Mouse (Mus musculus) ES-Bruce4 (cell line): ENCODE data around the gene Nek9. TPM values are rescaled to one million over a fixed set of nuclear protein-coding genes. Genes with fewer than 3 reads are reported as not detected.

Experiments
- H3K27ac ChIP-seq: 2 replicates; pipeline ENCODE4 v1.5.1; 2012; ENCODE audit warnings: low read length, inconsistent platforms; ENCODE audit not compliant: insufficient read depth
- H3K27me3 ChIP-seq: 2 replicates; pipeline ENCODE4 v1.6.1; 2012; ENCODE audit warnings: mild to moderate bottlenecking, low read length, inconsistent platforms; ENCODE audit not compliant: control insufficient read depth, poor library complexity, insufficient read depth, severe bottlenecking
- H3K36me3 ChIP-seq: 2 replicates; pipeline ENCODE4 v1.6.1; 2012; ENCODE audit warnings: inconsistent platforms, mild to moderate bottlenecking, low read length, moderate library complexity; ENCODE audit not compliant: control insufficient read depth, poor library complexity, insufficient read depth, severe bottlenecking
- H3K4me1 ChIP-seq: one replicate; pipeline ENCODE4 v1.8.1; 2011; ENCODE audit warnings: low read length; ENCODE audit not compliant: control insufficient read depth, insufficient read depth
- H3K4me3 ChIP-seq: 2 replicates; pipeline ENCODE4 v1.5.1; 2011; ENCODE audit warnings: low read depth, mild to moderate bottlenecking, low read length
- H3K9ac ChIP-seq: 2 replicates; pipeline ENCODE4 v1.6.1; 2012; ENCODE audit warnings: low read depth, mild to moderate bottlenecking, inconsistent platforms; ENCODE audit not compliant: poor library complexity, severe bottlenecking
- H3K9me3 ChIP-seq: replicated peaks from 2 replicates; pipeline ENCODE4 v1.6.1; 2012; ENCODE audit warnings: mild to moderate bottlenecking, low read length, inconsistent platforms; ENCODE audit not compliant: control insufficient read depth, poor library complexity, insufficient read depth, severe bottlenecking
- CTCF ChIP-seq: IDR thresholded peaks from one replicate; pipeline ENCODE4 v1.8.1; 2011; ENCODE audit warnings: low read depth, low read length
- EP300 ChIP-seq: IDR thresholded peaks from 2 replicates; pipeline ENCODE4 v1.6.1; 2011; ENCODE audit warnings: low read depth, low read length; ENCODE audit not compliant: insufficient read depth
- POLR2A ChIP-seq: IDR thresholded peaks from one replicate; pipeline ENCODE4 v1.8.1; 2011; ENCODE audit warnings: low read length; ENCODE audit not compliant: insufficient read depth
- polyA plus RNA-seq: library from polyadenylated mRNA; stranded (reverse); fragments of >200 nt; gene quantifications from 2 replicates; pipeline ENCODE4 v1.2.4, GENCODE M21; 2011; ENCODE audit warnings: low read depth; ENCODE audit not compliant: missing spikeins, insufficient read depth, insufficient read length

Nek9 gene
- polyA plus RNA-seq, 1 experiment: 43.2 TPM

DNA sequence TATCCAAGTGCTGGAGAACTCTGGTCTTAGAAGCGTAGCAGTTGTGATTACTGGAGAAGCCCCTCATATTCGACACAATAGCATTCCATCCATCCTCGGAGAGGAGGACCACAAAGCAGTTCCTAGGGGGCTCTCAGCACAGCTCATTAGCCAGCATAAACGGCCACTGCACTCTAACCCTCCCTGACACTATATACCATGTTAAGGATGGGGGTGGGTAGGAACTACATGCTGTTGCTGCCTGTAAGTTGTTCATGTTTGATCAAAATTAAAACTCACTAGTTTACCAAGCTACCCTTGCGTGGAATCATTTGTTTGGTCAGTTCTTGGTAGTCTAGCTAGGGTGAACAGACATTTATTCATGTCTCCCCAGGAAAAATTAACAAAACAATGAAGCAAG lies 62.9 kb downstream of the Nek9 start:
- Histone ChIP-seq H3K27ac (no peak overlapping the region), H3K9me3 (no peaks in the 10 kb centered on the region), H3K4me1 (peaks cover 3% of the 10 kb centered on the region), H3K4me3 (no peak overlapping the region), H3K36me3 (peaks cover 4% of the 10 kb centered on the region), H3K27me3 (no peaks in the 10 kb centered on the region), H3K9ac (no peak overlapping the region)
- TF ChIP-seq POLR2A (no peak), CTCF (no peak), EP300 (no peak)

DNA sequence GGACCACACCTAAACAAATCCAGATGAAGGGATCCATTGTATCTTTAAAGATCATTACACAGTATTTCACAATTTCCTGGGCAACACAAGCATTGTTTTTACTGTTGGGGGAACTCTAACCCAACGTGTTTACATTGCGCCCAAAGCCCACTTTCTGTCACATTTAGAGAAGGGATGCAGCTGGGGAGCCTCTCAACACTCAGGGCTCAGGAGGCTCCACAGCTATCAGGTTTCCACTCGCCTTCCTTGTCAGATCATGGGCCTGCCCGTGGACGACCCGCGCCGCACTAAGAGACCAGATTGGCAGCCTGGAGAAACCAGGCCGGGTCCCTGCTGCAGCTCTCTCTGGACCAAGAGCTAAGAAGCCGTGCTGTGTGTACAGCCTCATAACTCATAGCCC lies 65.7 kb downstream of the Nek9 start:
- Histone ChIP-seq H3K27ac (peak overlapping the region; percentile 90), H3K9ac (peak overlapping the region; percentile 48), H3K27me3 (no peaks in the 10 kb centered on the region), H3K9me3 (no peaks in the 10 kb centered on the region), H3K4me1 (peaks cover 3% of the 10 kb centered on the region), H3K4me3 (no peak overlapping the region), H3K36me3 (peaks cover 4% of the 10 kb centered on the region)
- no peak for TF ChIP-seq POLR2A
- no peak for TF ChIP-seq EP300
- TF ChIP-seq CTCF: no peak

DNA sequence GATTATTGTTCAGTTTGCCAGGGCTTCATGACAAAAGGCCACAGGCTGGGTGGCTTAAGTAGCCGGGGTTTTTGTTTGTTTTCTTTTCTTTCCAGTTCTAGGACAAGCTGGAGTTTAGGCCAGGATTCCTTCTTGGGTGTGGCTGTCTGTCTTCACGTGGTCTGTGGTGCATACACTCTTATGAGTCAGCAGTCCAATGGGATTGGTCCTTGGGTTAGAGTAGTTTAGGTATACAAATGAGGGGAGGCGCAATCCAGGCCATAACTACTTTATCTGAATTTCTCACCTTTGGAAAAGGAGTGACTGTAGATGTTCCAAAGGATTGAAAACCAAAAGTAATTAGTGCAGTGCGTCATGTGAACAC lies 67.3 kb downstream of the Nek9 start:
- Histone ChIP-seq H3K9ac (peak overlapping the region; percentile 78), H3K4me1 (peaks cover 3% of the 10 kb centered on the region), H3K9me3 (0 out of 2 replicates have a peak, but pooled peaks cover 3% of the 10 kb centered on the region), H3K27me3 (no peaks in the 10 kb centered on the region), H3K4me3 (no peak overlapping the region), H3K36me3 (no peaks in the 10 kb centered on the region; the same call in none of the 2 replicates), H3K27ac (peak overlapping the region; percentile 99)
- TF ChIP-seq CTCF (no peak), POLR2A (no peak), EP300 (no peak)

DNA sequence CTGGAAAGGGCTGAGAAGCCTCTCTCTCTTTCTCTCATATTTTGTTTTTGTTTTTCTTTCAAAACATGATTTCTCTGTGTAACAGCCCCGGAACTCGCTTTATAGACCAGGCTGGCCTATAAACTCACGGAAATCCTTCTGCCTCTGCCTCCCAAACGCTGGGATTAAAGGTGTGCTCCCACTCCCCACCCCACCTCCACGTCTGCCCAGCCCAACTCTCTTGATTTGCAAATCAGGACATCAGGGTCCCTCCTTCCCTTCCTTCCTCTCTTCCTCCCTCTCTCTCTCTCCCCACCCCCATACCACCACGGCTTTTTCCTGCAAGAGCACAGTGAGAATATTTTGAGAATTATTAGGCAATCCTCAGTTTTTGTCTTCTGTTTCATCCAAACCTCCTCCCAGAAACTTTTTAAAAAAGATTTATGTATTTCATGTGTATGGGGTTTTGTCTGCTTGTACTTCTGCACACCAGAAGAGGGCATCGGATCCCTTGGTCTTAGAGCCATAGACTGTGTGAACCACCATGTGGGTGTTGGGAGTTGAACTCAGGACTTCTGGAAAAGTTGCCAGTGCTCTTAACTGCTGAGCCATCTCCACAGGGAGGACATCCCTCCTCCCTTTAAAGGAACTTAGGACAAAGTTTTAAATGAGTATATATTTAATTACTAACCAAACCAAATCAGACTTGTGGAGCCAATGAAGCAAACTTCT lies 67.9 kb downstream of the Nek9 start:
- Histone ChIP-seq H3K4me3 (no peak overlapping the region; the same call in 1 of the 2 replicates), H3K4me1 (peaks cover 3% of the 10 kb centered on the region), H3K27ac (peak overlapping the region; percentile 99), H3K9ac (peak overlapping the region; percentile 78), H3K27me3 (no peaks in the 10 kb centered on the region), H3K9me3 (0 out of 2 replicates have a peak, but pooled peaks cover 3% of the 10 kb centered on the region), H3K36me3 (no peaks in the 10 kb centered on the region; the same call in none of the 2 replicates)
- TF ChIP-seq CTCF (no peak), POLR2A (peak; percentile 26), EP300 (peak; percentile 65; the same call in 1 of the 2 replicates)

DNA sequence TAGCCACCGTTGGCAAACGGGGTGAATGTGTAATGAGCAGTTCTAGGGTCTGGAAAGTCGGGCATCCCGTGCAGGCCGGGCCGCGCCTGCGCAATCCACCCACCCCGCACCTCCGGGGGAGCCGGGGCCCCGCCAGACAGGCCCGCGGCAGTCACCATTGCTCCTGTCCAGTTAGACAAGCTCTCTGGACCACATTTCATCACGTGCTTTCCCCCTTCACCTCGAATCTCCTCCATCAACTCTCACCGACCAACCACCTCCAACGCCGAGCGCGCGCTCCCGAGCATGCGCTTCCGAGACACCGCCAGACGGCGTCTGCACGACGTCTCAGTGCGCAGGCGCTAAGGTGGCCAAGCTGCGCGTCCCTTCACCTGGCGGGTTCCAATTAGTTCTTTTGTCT lies 68.8 kb downstream of the Nek9 start, which contains the start of gene Mlh3:
Gene Mlh3, minus strand, starts transcription at position 281 of the 400 bp plus-strand sequence.
- peak within 1 kb of the TSS; percentile 59 for H3K4me3 ChIP-seq
- peak within 1 kb of the TSS; percentile 78 for H3K9ac ChIP-seq
- H3K27me3 ChIP-seq: no peaks in the 10 kb centered on the region
- H3K36me3 ChIP-seq: no peaks in the 10 kb centered on the region; the same call in none of the 2 replicates
- 0 out of 2 replicates have a peak, but pooled peaks cover 3% of the 10 kb centered on the region for H3K9me3 ChIP-seq
- TF ChIP-seq CTCF: no peak
- TF ChIP-seq POLR2A: peak; percentile 62
- peak; percentile 54; the same call in 1 of the 2 replicates for TF ChIP-seq EP300
- H3K27ac ChIP-seq: peak within 1 kb of the TSS; percentile 99
- peaks cover 3% of the 10 kb centered on the region for H3K4me1 ChIP-seq

DNA sequence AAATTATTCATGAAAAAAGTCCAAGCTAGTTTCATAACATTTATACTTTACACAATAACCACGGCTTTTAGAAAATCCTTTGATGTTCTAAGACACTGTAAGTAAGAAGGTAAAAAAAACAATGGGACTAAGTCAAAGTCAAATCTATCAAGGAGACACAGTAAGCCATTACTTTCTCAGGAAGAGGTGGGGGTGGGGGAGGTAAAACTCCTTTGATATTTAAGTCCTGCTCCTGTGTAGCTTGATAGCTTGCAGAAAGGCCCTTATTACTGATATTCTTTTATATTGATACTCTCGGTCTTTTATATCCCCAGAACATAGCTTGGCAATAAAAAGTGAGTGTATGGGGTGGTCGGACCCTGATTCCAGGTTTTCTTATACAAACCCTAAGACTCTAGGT lies 69.3 kb downstream of the Nek9 start:
- Histone ChIP-seq H3K27me3 (no peaks in the 10 kb centered on the region), H3K27ac (peak overlapping the region; percentile 99), H3K9me3 (0 out of 2 replicates have a peak, but pooled peaks cover 3% of the 10 kb centered on the region), H3K9ac (peak overlapping the region; percentile 78), H3K4me1 (peaks cover 4% of the 10 kb centered on the region), H3K4me3 (peak overlapping the region; percentile 59), H3K36me3 (no peaks in the 10 kb centered on the region; the same call in none of the 2 replicates)
- TF ChIP-seq POLR2A: no peak
- no peak for TF ChIP-seq CTCF
- TF ChIP-seq EP300: no peak
